Mouse (Mus musculus) neural tube, embryonic 11.5 days (tissue): ENCODE measurements around the gene Kcnh6. TPM values are rescaled to one million over a fixed set of nuclear protein-coding genes. Genes with fewer than 3 reads are reported as not detected.
"Not testable (repeated sequence)": the region's sequence is repeated elsewhere in the genome, so short reads cannot be mapped to it uniquely, and the experiment has no call there.

Experiments used
- ATAC-seq: fragments of 200-750 bp; cut with Nextera tagmentation; 2 replicates; pipeline ENCODE4 v1.8.0; 2017; ENCODE audit warnings: moderate number of reproducible peaks, mild to moderate bottlenecking, moderate TSS enrichment, moderate library complexity; ENCODE audit not compliant: insufficient read depth, low FRiP score, low TSS enrichment
- DNase-seq: peaks from one replicate; pipeline ENCODE4 v3.0.0-alpha.2; 2015; ENCODE audit warnings: low spot score
- H3K27ac ChIP-seq: fragments of 300-500 bp; sonication (generic); 2 replicates; pipeline ENCODE4 v1.5.1; 2014; ENCODE audit warnings: low read depth, mild to moderate bottlenecking, low read length
- H3K27me3 ChIP-seq: fragments of 300-500 bp; sonication (generic); 2 replicates; pipeline ENCODE4 v1.6.1; 2014; ENCODE audit warnings: mild to moderate bottlenecking, low read length, mixed read lengths; ENCODE audit not compliant: control insufficient read depth, insufficient read depth
- H3K36me3 ChIP-seq: fragments of 300-500 bp; sonication (generic); 2 replicates; pipeline ENCODE4 v1.6.1; 2014; ENCODE audit warnings: mild to moderate bottlenecking, low read length, moderate library complexity, mixed read lengths; ENCODE audit not compliant: control insufficient read depth, insufficient read depth
- H3K4me1 ChIP-seq: fragments of 300-500 bp; sonication (generic); 2 replicates; pipeline ENCODE4 v1.6.1; 2014; ENCODE audit warnings: low read length, mixed read lengths; ENCODE audit not compliant: control insufficient read depth, insufficient read depth
- H3K4me2 ChIP-seq: fragments of 300-500 bp; sonication (generic); 2 replicates; pipeline ENCODE4 v1.6.1; 2014; ENCODE audit warnings: low read depth, mild to moderate bottlenecking, moderate library complexity
- H3K4me3 ChIP-seq: fragments of 300-500 bp; sonication (generic); 2 replicates; pipeline ENCODE4 v1.5.1; 2014; ENCODE audit warnings: low read depth, low read length
- H3K9ac ChIP-seq: fragments of 300-500 bp; sonication (generic); 2 replicates; pipeline ENCODE4 v1.6.1; 2014; ENCODE audit warnings: mild to moderate bottlenecking, low read length
- H3K9me3 ChIP-seq: fragments of 300-500 bp; sonication (generic); 2 replicates; pipeline ENCODE4 v1.6.1; 2016; ENCODE audit warnings: low read length; ENCODE audit not compliant: control insufficient read depth
- WGBS: fragments of 180-500 bp; shearing (Covaris S2); extraction: QIAGEN DNeasy Blood & Tissue Kit; methylation state at CpG from one replicate; pipeline ENCODE4 v1.1.7; 2014; 5-methylcytosine and 5-hydroxymethylcytosine counted together
- polyA plus RNA-seq: library from polyadenylated mRNA; unstranded; fragments of >200 nt; fragmentation: Nextera tagmentation; extraction: Ambion mirVana; gene quantifications from 2 replicates; pipeline ENCODE4 v1.2.1, GENCODE M21; 2014

Gene Kcnh6
- polyA plus RNA-seq, 1 experiment from 2014 or later: 0.58 TPM

DNA sequence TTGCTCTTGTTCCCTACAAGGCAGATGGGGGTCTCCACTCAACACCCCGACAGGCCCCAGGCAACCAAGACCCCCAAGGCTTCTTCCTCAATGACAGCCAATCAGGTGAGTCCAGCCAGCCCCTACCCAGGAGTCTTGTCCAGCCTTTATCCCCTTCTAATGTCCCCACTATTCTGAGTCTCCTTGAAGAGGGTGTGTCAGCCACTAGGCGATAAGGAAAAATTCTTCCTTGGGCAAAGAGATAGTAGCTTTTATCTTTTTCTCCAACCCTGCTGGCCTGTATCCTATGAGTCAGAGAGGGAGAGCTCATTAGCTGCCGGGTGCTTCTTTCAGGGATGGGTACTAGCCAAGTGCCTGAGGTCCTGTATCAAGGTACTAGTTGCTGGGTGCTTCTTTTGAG is 17.9 kb downstream of the Kcnh6 start:
- H3K27me3 ChIP-seq: peaks cover 4% of the 10 kb centered on the region; the same call in 1 of the 2 replicates
- no peak overlapping the region for H3K4me2 ChIP-seq
- no peaks in the 10 kb centered on the region for H3K4me1 ChIP-seq
- no peak overlapping the region for H3K27ac ChIP-seq
- no peak overlapping the region for H3K4me3 ChIP-seq
- DNase-seq: no peak
- 88% methylated on average over 3 of the region's 3 CpGs for WGBS
- no peaks in the 10 kb centered on the region for H3K36me3 ChIP-seq
- H3K9me3 ChIP-seq: no peaks in the 10 kb centered on the region
- no peak for ATAC-seq
- H3K9ac ChIP-seq: no peak overlapping the region

DNA sequence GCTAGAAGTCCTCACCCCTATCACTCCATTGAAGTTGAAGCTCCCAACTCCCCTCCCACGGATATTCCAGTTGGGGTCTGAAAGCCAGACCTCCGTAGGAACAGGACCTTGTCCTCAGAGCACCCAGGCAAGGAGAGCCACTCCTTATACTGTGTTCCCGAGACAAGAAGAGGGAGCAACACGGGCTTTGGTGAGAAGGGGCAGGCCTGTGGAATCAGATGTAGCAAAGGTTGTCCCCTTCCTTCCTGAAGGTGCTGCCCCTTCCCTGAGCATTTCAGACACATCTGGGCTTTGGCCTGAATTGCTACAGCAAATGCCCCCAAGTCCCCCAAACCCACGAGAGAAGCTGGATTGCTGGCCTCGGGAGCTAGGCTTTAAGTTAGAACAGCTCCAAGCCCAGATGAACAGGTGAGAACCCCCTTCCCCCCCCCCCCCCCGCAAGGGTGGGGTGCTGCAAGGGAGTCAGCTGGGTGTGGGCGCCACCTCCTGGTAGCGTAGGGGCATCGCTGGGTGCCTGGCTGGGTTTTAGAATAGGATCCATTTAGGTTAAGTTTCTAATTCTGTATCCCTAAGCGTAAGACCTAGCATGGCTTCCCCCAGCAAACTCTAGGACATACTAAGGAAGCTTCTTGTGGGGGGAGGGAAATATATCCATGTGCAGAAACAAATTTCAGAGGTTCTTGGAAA is 18.7 kb downstream of the Kcnh6 start:
- ATAC-seq (no peak), DNase-seq (peak; percentile 58)

DNA sequence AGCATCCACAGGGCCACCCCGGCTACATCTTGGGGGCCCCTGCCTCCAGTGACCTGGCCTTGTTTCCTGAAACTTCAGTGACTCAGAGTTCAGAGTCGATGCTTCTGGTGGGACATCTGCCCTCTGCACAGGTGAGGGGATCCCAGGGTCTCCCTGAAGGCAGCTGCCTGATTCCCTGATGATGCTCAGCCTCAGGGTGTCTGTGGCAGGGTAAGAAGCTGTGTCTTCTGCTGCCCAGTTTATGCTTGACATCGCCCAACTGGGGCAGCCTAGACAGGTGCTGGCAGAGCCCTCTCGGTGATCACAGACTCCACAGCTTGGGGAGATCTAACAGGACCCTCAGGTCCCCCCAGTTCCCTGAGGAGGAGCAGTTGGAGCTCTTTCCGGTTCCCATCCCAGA is 19.7 kb downstream of the Kcnh6 start:
- Histone ChIP-seq H3K4me2 (no peak overlapping the region), H3K4me3 (no peak overlapping the region), H3K9me3 (no peaks in the 10 kb centered on the region), H3K27ac (no peak overlapping the region), H3K9ac (no peak overlapping the region), H3K4me1 (no peaks in the 10 kb centered on the region), H3K36me3 (no peaks in the 10 kb centered on the region), H3K27me3 (no peaks in the 10 kb centered on the region)
- no peak for ATAC-seq
- WGBS: 87% methylated on average over 5 of the region's 5 CpGs
- DNase-seq: no peak

More for the DNA sequence above, 18.7 kb downstream of the Kcnh6 start:
- no peaks in the 10 kb centered on the region for H3K27me3 ChIP-seq
- H3K4me2 ChIP-seq: no peak overlapping the region
- H3K4me1 ChIP-seq: no peaks in the 10 kb centered on the region
- no peaks in the 10 kb centered on the region for H3K9me3 ChIP-seq
- no peak overlapping the region for H3K9ac ChIP-seq
- WGBS: 47% methylated on average over 10 of the region's 11 CpGs
- H3K27ac ChIP-seq: no peak overlapping the region
- no peaks in the 10 kb centered on the region for H3K36me3 ChIP-seq
- no peak overlapping the region for H3K4me3 ChIP-seq

DNA sequence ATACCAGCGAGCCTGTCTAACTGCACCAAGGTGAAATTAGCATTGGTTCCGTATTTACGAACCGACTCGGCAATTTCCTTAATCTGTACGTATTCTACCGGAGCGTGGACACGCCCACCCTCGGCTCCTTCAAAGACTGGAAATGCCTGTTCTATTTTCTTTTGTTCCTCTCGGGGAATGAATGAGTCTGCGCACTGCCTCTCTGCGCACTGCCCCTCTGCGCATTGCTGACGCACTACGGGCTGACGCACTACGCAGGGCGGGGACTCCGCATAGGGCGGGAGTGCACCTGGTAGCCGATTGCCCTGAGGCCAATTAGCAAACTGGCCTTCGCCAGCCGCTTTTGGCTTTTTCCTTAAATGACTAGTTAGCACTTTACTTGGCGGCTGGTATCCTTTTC is 24.1 kb downstream of the Kcnh6 start:
- H3K4me1 ChIP-seq, H3K9me3 ChIP-seq, H3K27ac ChIP-seq, H3K9ac ChIP-seq, DNase-seq, H3K27me3 ChIP-seq, H3K36me3 ChIP-seq, ATAC-seq, H3K4me2 ChIP-seq: not testable (repeated sequence)
- peak overlapping the region; percentile 21 for H3K4me3 ChIP-seq
- 24% methylated on average over 5 of the region's 25 CpGs for WGBS

DNA sequence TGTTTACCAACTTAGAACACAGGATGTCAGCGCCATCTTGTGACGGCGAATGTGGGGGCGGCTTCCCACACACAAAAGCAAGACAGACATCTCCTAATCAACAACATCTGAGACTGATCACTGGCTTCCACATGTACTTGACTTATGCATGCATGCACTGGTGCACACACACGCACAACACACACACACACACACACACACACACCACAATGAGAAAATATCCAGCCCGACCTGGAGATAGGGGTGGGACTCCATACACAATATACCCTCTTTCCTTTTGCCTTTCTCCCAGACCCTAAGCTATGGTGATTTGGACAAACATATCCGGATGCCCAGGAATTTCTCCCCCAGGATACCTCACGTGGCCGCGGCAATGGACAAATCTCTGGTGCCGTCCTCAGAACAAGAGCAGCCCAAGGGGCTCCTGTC is 25.6 kb downstream of the Kcnh6 start:
- ATAC-seq (no peak), DNase-seq (peak; percentile 53)
- Histone ChIP-seq H3K36me3 (no peaks in the 10 kb centered on the region), H3K27ac (0 out of 2 replicates have a peak overlapping the region, but pooled peaks have one; percentile 31), H3K27me3 (no peaks in the 10 kb centered on the region), H3K4me3 (no peak overlapping the region; the same call in 1 of the 2 replicates), H3K4me2 (peak overlapping the region; percentile 29), H3K9ac (0 out of 2 replicates have a peak overlapping the region, but pooled peaks have one; percentile 23), H3K4me1 (peaks cover 6% of the 10 kb centered on the region), H3K9me3 (no peaks in the 10 kb centered on the region)
- 45% methylated on average over 11 of the region's 11 CpGs for WGBS

DNA sequence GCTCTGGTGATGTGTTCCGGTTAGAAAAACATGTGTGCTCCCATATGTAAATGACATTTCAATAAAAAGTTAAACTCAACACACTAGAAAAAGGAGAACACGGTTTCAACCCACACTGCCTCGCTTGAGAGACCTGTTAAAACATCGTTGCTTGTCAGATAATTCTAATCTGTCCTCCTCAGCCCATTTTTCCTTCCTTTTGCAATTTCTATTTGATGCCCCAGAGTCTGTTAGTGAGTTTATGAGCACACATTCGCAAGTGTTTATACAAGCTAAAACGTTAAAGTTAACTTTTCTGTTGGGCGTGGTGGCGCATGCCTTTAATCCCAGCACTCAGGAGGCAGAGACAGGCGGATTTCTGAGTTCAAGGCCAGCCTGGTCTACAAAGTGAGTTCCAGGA is 27.1 kb downstream of the Kcnh6 start:
- Histone ChIP-seq H3K9me3 (no peaks in the 10 kb centered on the region), H3K27ac (no peak overlapping the region), H3K36me3 (no peaks in the 10 kb centered on the region), H3K4me2 (no peak overlapping the region), H3K9ac (no peak overlapping the region), H3K27me3 (no peaks in the 10 kb centered on the region), H3K4me1 (peaks cover 6% of the 10 kb centered on the region), H3K4me3 (no peak overlapping the region)
- DNase-seq (no peak), ATAC-seq (no peak)
- 92% methylated on average over 9 of the region's 9 CpGs for WGBS

DNA sequence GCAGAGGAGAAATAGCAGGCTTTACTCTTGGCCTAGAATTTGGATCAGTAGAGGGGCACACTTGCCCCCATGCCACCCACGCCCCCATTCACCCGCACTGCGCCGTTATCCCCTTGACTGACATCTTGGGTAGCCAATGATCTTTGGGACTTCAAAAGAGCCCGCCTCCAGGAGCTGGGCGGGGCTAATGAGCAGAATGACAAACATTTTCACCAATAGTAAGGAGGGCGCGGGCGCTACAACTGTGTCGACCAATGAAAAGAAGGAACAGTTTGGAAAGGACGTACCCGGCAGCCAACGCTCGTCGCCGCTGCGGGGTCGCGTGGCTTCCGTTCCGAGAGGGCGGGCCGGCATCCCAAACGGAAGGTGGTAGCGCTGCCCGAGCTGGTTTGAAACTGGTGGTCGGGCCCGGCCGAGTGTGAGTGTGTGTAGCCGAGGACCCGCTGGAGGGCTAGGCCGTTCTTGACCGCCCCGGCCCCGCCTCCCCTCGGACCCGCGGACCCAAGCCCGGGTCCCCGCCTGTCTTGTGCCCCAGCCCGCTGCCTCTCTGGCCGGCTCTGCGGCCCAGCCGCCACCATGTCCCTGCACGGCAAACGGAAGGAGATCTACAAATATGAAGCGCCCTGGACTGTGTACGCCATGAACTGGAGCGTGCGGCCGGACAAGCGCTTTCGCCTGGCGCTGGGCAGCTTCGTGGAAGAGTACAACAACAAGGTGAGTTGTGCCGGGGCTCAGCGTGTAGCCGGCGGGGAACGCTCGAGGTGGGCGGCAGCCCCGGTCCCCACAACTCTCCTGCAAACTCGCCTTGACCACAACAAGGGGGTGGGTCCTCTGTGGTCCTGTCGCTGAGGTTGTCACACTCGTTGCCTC is 28.9 kb downstream of the Kcnh6 start, which contains the start of gene Dcaf7:
Dcaf7 (plus strand) TSS at position 325 of the 870 bp plus-strand sequence.
- H3K27me3 ChIP-seq: no peaks in the 10 kb centered on the region
- H3K36me3 ChIP-seq: no peaks in the 10 kb centered on the region
- peak within 1 kb of the TSS; percentile 100 for H3K4me3 ChIP-seq
- H3K27ac ChIP-seq: peak within 1 kb of the TSS; percentile 78
- H3K4me1 ChIP-seq: peaks cover 6% of the 10 kb centered on the region
- ATAC-seq: peak; percentile 99
- H3K4me2 ChIP-seq: peak within 1 kb of the TSS; percentile 84
- H3K9me3 ChIP-seq: no peaks in the 10 kb centered on the region
- under 1% methylated on average over 65 of the region's 66 CpGs for WGBS
- peak; percentile 99 for DNase-seq
- H3K9ac ChIP-seq: peak within 1 kb of the TSS; percentile 84

DNA sequence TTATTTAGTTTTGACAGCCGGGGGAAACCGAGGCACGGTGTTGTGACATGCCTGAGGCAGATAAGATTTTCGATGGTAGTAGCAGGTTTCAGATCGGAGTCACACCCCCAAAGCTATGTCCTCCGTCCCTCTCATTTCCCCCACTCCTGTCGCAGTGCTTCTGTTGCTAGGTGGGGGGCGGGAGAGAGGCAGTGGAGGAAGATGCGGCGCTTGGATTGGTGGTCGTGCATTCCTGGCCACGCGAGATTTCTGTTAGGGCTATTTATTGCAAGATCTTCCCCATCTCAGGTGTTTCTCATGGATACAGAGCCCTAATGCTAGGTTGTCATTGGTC is 29.5 kb downstream of the Kcnh6 start:
- Histone ChIP-seq H3K9ac (peak overlapping the region; percentile 84), H3K4me3 (peak overlapping the region; percentile 100), H3K27me3 (no peaks in the 10 kb centered on the region), H3K4me1 (peaks cover 6% of the 10 kb centered on the region), H3K4me2 (peak overlapping the region; percentile 84), H3K9me3 (no peaks in the 10 kb centered on the region), H3K36me3 (no peaks in the 10 kb centered on the region), H3K27ac (peak overlapping the region; percentile 78)
- under 1% methylated on average over 13 of the region's 13 CpGs for WGBS
- DNase-seq: peak; percentile 65
- peak; percentile 21; the same call in 1 of the 2 replicates for ATAC-seq
